Comparison of ENCODE assay signal across 8 mouse cellular contexts in the genomic region with DNA sequence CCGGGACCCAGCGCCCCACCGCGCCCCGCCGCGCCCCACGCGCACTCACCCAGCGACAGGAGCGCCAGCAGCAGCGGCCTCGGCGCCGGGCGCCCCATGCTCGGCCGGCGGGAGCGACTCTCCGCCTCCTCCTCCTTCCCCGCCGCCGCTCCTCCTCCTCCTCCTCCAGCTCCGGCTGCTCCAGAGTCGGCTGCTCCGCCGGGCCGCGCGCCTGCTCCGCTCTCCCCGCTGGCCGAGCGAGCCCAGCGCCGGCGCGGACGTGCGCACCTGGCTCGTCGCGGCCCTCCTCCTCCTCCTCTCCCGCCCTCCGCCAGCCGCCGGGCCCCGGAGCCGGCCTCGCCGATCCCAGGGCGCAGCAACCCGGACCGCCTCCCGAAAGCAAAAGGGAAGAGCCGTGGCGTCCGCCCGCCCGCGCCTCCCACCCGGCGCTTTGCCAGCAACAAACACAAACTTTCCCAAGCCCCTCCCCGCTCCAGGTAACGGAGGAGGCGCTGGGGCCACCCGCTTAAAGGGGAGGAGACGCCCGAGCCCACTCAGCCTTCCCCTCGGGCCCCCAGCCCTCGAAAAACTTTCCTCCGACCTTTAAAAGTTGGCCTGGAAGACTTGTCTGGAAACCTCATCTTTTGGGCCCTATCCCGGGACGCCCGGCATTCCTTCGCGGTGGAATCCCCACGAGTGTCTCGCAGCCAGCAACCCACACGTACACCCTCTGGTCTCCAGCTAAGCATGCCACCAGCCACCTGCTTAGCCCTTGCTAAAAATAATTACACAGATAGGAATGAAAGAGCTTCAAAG. TPM values are rescaled to one million over a fixed set of nuclear protein-coding genes. Genes with fewer than 3 reads are reported as not detected.
DNase-seq lines count a peak whose midpoint lies in the region; ATAC-seq and TF ChIP-seq lines count a peak whose summit lies in the region.

A gene (minus strand): TSS at position 236 of the 795 bp plus-strand sequence.

- peak; percentile 47 for ATAC-seq in CD4-positive, CD25-positive, alpha-beta regulatory T cell, adult 4 months
- ATAC-seq in heart, embryonic 16.5 days (replicated peaks; ENCODE audit: extremely low read depth, insufficient read depth, low FRiP score) = peak; percentile 73

- H3K9me3 ChIP-seq in heart, embryonic 16.5 days (replicated peaks; ENCODE audit: control insufficient read depth, low read length) = no peaks in the 10 kb centered on the region

- peak within 1 kb of the TSS; percentile 51 for H3K4me3 ChIP-seq in embryonic fibroblast, embryonic 13.5 days (ENCODE audit: insufficient read depth, low read length)
- peak within 1 kb of the TSS; percentile 79 for H3K4me3 ChIP-seq in heart, embryonic 16.5 days (ENCODE audit: low read length)
- peak within 1 kb of the TSS; percentile 79 for H3K4me3 ChIP-seq in olfactory bulb, adult 2 months (ENCODE audit: insufficient read depth, low read depth, low read length)

- peaks cover 14% of the 10 kb centered on the region for H3K4me1 ChIP-seq in embryonic fibroblast, embryonic 13.5 days (ENCODE audit: control insufficient read depth, insufficient read depth, low read length)
- H3K4me1 ChIP-seq in heart, embryonic 16.5 days (ENCODE audit: control insufficient read depth, insufficient read depth, low read length) = peaks cover 32% of the 10 kb centered on the region
- peaks cover 15% of the 10 kb centered on the region for H3K4me1 ChIP-seq in olfactory bulb, adult 2 months (ENCODE audit: control insufficient read depth, insufficient read depth, low read length)

- no peak within 1 kb of the TSS for H3K27ac ChIP-seq in embryonic fibroblast, embryonic 13.5 days (ENCODE audit: insufficient read depth, low read length)
- peak within 1 kb of the TSS; percentile 95 for H3K27ac ChIP-seq in heart, embryonic 16.5 days (ENCODE audit: low read length)
- H3K27ac ChIP-seq in olfactory bulb, adult 2 months (ENCODE audit: insufficient read depth, low read depth, low read length) = no peak within 1 kb of the TSS

- no peaks in the 10 kb centered on the region for H3K27me3 ChIP-seq in heart, embryonic 16.5 days (ENCODE audit: control insufficient read depth, insufficient read depth, low read length)

- DNase-seq in adrenal gland, adult 2 months = peak; percentile 88
- DNase-seq in kidney, postnatal 10 days = peak; percentile 83
- DNase-seq in lung, adult 18-20 months = peak; percentile 85 to 90
- peak; percentile 77 for DNase-seq in urinary bladder, adult 2 months (ENCODE audit: low spot score)

- under 1% methylated on average over 52 of the region's 81 CpGs for WGBS in heart, embryonic 16.5 days
- 2% methylated on average over 68 of the region's 81 CpGs for WGBS in olfactory bulb, adult 2 months

- peak within 1 kb of the TSS; percentile 89 for H3K4me2 ChIP-seq in heart, embryonic 16.5 days (ENCODE audit: low read depth, low read length)

- TF ChIP-seq CTCF in embryonic fibroblast, embryonic 13.5 days (IDR thresholded peaks at IDR 0.05; ENCODE audit: borderline replicate concordance, insufficient read depth, low read length) = no peak
- TF ChIP-seq CTCF in olfactory bulb, adult 2 months (IDR thresholded peaks at IDR 0.05; ENCODE audit: insufficient read depth, low read depth, low read length) = no peak

- peak; percentile 55 for TF ChIP-seq POLR2A in embryonic fibroblast, embryonic 13.5 days (IDR thresholded peaks at IDR 0.05; ENCODE audit: low read depth, low read length)
- TF ChIP-seq POLR2A in olfactory bulb, adult 2 months (IDR thresholded peaks at IDR 0.05; ENCODE audit: insufficient read depth, low read depth, low read length) = 0 out of 2 replicates have a peak, but pooled peaks have one; percentile 19

- no peaks in the 10 kb centered on the region for H3K36me3 ChIP-seq in heart, embryonic 16.5 days (ENCODE audit: control insufficient read depth, insufficient read depth)

- peak within 1 kb of the TSS; percentile 91 for H3K9ac ChIP-seq in heart, embryonic 16.5 days (ENCODE audit: low read length)

RNA-seq across cellular contexts. Expression of the gene that starts here (rescaled TPM):
- 1 to 10 TPM in 1 of 2 experiments, under 1 TPM in 1; 0.73 to 1.0 TPM for polyA plus RNA-seq in CD4-positive, CD25-positive, alpha-beta regulatory T cell, adult 4 months (2017; shearing (Covaris generic))
- 10 to 100 TPM; 29.1 to 48.4 TPM for total RNA-seq in adrenal gland, adult 2 months (2021)
- 13.5 and 16.5 TPM in 2 replicates for polyA plus RNA-seq in adrenal gland, adult 2 months (2012; rRNA removed)
- polyA plus RNA-seq in embryonic fibroblast, embryonic 13.5 days (2011; ENCODE audit: insufficient read length, low read depth, missing spikeins) = 63.0 and 70.5 TPM in 2 replicates
- polyA plus RNA-seq in heart, embryonic 16.5 days (2015; fragmentation: Nextera tagmentation; extraction: Ambion mirVana) = 5.2 and 5.4 TPM in 2 replicates
- polyA plus RNA-seq in olfactory bulb, adult 2 months (2012; ENCODE audit: insufficient read depth, insufficient read length, low replicate concordance, missing spikeins) = not detected in 2 replicates
- 31.0 and 62.3 TPM in 2 replicates for polyA plus RNA-seq in urinary bladder, adult 2 months (2012; rRNA removed)
